Mouse (Mus musculus) lung, adult 2 months (tissue): ENCODE measurements around the gene Nav2.

ENCODE experiments used
- CTCF ChIP-seq: fragments of 200-500 bp; IDR thresholded peaks from 2 replicates; pipeline ENCODE4 v1.5.1; 2011; ENCODE audit warnings: mild to moderate bottlenecking, low read length, control low read depth; ENCODE audit not compliant: insufficient read depth
- POLR2A ChIP-seq: fragments of 200-500 bp; IDR thresholded peaks from 2 replicates; pipeline ENCODE4 v1.6.1; 2011; ENCODE audit warnings: low read depth, mild to moderate bottlenecking, control low read depth, low read length, borderline replicate concordance; ENCODE audit errors: extremely low read depth

DNA sequence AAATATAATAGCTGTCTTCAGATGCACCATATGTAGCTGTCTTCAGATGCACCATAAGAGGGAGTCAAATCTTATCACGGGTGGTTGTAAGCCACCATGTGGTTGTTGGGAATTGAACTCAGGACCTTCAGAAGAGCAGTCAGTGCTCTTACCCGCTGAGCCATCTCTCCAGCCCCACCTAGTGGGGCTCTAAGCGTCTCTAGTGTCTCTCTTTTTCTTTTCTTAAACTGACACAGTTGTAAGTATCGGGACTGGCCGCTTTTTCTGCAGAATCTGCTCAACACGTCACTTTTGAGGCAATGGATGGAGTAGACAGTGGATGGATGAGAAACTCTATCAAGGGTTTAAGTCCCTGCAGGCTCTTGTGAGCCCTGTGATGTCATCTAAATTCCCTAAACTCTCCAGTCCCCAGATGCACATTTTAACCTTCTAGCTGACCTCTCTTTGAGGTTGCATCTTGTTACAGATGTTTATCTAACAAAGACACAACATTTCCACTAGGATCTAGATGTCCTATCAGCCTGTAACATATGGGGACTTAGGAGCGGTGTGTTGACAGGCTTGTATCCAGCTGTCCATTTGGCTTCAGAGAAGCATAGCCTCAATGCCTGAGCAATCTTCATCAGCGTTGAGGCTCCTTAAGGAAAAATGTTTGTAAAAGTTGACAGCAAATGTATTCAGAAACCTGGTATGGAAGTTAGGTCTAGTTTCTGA, 560.1 kb downstream of the Nav2 start:
- TF ChIP-seq POLR2A = no peak
- no peak for TF ChIP-seq CTCF
